Mouse (Mus musculus) heart, embryonic 11.5 days (tissue): ENCODE measurements at regions not wholly inside any gene's neighbourhood (a gene's known extent, or its start where the extent isn't known, plus 50 kb on each side); places are given as distances from the start of the nearest gene placed in this dataset. TPM values are rescaled to one million over a fixed set of nuclear protein-coding genes. Genes with fewer than 3 reads are reported as not detected.

Experiments
- ATAC-seq: fragments of 200-750 bp; cut with Nextera tagmentation; replicated peaks from 2 replicates; pipeline ENCODE4 v1.8.0; 2017; ENCODE audit warnings: moderate library complexity; ENCODE audit not compliant: insufficient number of reproducible peaks, low FRiP score, low TSS enrichment
- H3K27ac ChIP-seq: fragments of 300-500 bp; sonication (generic); 2 replicates; pipeline ENCODE4 v1.5.1; 2014; ENCODE audit warnings: mild to moderate bottlenecking, low read depth, low read length
- H3K27me3 ChIP-seq: fragments of 300-500 bp; sonication (generic); 2 replicates; pipeline ENCODE4 v1.6.1; 2014; ENCODE audit warnings: mild to moderate bottlenecking, low read length, mixed read lengths; ENCODE audit not compliant: control insufficient read depth, insufficient read depth
- H3K36me3 ChIP-seq: fragments of 300-500 bp; sonication (generic); 2 replicates; pipeline ENCODE4 v1.6.1; 2014; ENCODE audit warnings: mild to moderate bottlenecking, low read length, moderate library complexity, mixed read lengths; ENCODE audit not compliant: control insufficient read depth, insufficient read depth
- H3K4me1 ChIP-seq: fragments of 300-500 bp; sonication (generic); 2 replicates; pipeline ENCODE4 v1.6.1; 2014; ENCODE audit warnings: low read length; ENCODE audit not compliant: control insufficient read depth, insufficient read depth
- H3K4me2 ChIP-seq: fragments of 300-500 bp; sonication (generic); 2 replicates; pipeline ENCODE4 v1.6.1; 2014; ENCODE audit warnings: mild to moderate bottlenecking, moderate library complexity
- H3K4me3 ChIP-seq: fragments of 300-500 bp; sonication (generic); 2 replicates; pipeline ENCODE4 v1.5.1; 2014; ENCODE audit warnings: low read depth, low read length
- H3K9ac ChIP-seq: fragments of 300-500 bp; sonication (generic); 2 replicates; pipeline ENCODE4 v1.6.1; 2014; ENCODE audit warnings: mild to moderate bottlenecking, low read depth, low read length, moderate library complexity
- H3K9me3 ChIP-seq: fragments of 300-500 bp; sonication (generic); replicated peaks from 2 replicates; pipeline ENCODE4 v1.6.1; 2016; ENCODE audit warnings: low read length; ENCODE audit not compliant: control insufficient read depth
- WGBS: fragments of 180-500 bp; shearing (Covaris S2); extraction: QIAGEN DNeasy Blood & Tissue Kit; methylation state at CpG from one replicate; pipeline ENCODE4 v1.1.7; 2014; ENCODE audit not compliant: insufficient replicate concordance; 5-methylcytosine and 5-hydroxymethylcytosine counted together
- microRNA-seq: library from miRNA; unstranded; fragments of <30 nt; microRNA quantifications from one replicate; pipeline ENCODE4, GENCODE M21; 2016; ENCODE audit warnings: borderline number of aligned reads

GRCm38 (mm10) chr3:115467850-115468249 is 247.0 kb downstream of the S1pr1 start:
- Histone ChIP-seq H3K4me3 (no peak overlapping the region), H3K9me3 (no peaks in the 10 kb centered on the region), H3K4me1 (no peaks in the 10 kb centered on the region), H3K4me2 (no peak overlapping the region), H3K36me3 (no peaks in the 10 kb centered on the region), H3K27ac (no peak overlapping the region), H3K27me3 (no peaks in the 10 kb centered on the region), H3K9ac (no peak overlapping the region)
- no peak for ATAC-seq
- 62% methylated on average over 2 of the region's 2 CpGs for WGBS

GRCm38 (mm10) chr3:115462623-115463022 is 252.2 kb downstream of the S1pr1 start:
- Histone ChIP-seq H3K9me3 (no peaks in the 10 kb centered on the region), H3K4me1 (no peaks in the 10 kb centered on the region), H3K36me3 (no peaks in the 10 kb centered on the region), H3K4me3 (no peak overlapping the region), H3K27ac (no peak overlapping the region), H3K27me3 (no peaks in the 10 kb centered on the region), H3K9ac (no peak overlapping the region), H3K4me2 (no peak overlapping the region)
- ATAC-seq: no peak
- WGBS: 64% methylated on average over 3 of the region's 3 CpGs

Small RNA genes in the stretch of these regions (microRNA-seq; reads per million reads assigned to microRNA genes)
- gene Gm25347: not detected
